Mouse (Mus musculus): ENCODE results near the gene Rc3h1. TPM values are rescaled to one million over a fixed set of nuclear protein-coding genes. Genes with fewer than 3 reads are reported as not detected.

Gene Rc3h1
- polyA plus RNA-seq, 1 experiment: 11.2 TPM

Other genes with a start within 250 kb of the Rc3h1 start
- gene Rabgap1l, start 113.2 kb upstream of the Rc3h1 start, polyA plus RNA-seq (2012; rRNA removed): 61.9 and 79.8 TPM in 2 replicates
- 0.15 and 0.24 TPM in 2 replicates for gene Serpinc1, start 72.2 kb downstream of the Rc3h1 start, polyA plus RNA-seq (2012; rRNA removed)
- 5.4 TPM in 2 replicates for gene Zbtb37, start 128.4 kb downstream of the Rc3h1 start, polyA plus RNA-seq (2012; rRNA removed)
- gene Dars2, start 164.2 kb downstream of the Rc3h1 start, polyA plus RNA-seq (2012; rRNA removed): 20.8 and 22.9 TPM in 2 replicates
- 1.9 TPM in 2 replicates for gene Cenpl, start 164.3 kb downstream of the Rc3h1 start, polyA plus RNA-seq (2012; rRNA removed)
- gene Klhl20, start 225.1 kb downstream of the Rc3h1 start, polyA plus RNA-seq (2012; rRNA removed): 15.1 TPM in 2 replicates
- gene Ankrd45, start 236.3 kb downstream of the Rc3h1 start, polyA plus RNA-seq (2012; rRNA removed): 54.9 and 55.8 TPM in 2 replicates